Mouse (Mus musculus) right cerebral cortex, postnatal 25 days (tissue): ENCODE measurements around the gene Bcr.
A peak's percentile ranks its signal among the peaks of the same experiment; 100 is the strongest.
"Not testable (repeated sequence)": the region's sequence is repeated elsewhere in the genome, so short reads cannot be mapped to it uniquely, and the experiment has no call there.

Experiments used
- DNase-seq: peaks from one replicate; pipeline ENCODE4 v3.0.0; 2022

The Bcr gene

GRCm38 (mm10) chr10:75060217-75060842 lies at the start of gene Bcr:
TSS of gene Bcr (plus strand) at chr10:75060592.
- peak; percentile 83 for DNase-seq

GRCm38 (mm10) chr10:75010704-75011103 lies 49.7 kb upstream of the Bcr start:
- DNase-seq = no peak

- DNase-seq = no peak
These were observed 44.9 kb upstream of the Bcr start for GRCm38 (mm10) chr10:75015465-75015864.

- DNase-seq = no peak
These were observed 43.9 kb upstream of the Bcr start for GRCm38 (mm10) chr10:75016481-75016880.

GRCm38 (mm10) chr10:75020271-75020670 lies 40.1 kb upstream of the Bcr start:
- no peak for DNase-seq

DNA sequence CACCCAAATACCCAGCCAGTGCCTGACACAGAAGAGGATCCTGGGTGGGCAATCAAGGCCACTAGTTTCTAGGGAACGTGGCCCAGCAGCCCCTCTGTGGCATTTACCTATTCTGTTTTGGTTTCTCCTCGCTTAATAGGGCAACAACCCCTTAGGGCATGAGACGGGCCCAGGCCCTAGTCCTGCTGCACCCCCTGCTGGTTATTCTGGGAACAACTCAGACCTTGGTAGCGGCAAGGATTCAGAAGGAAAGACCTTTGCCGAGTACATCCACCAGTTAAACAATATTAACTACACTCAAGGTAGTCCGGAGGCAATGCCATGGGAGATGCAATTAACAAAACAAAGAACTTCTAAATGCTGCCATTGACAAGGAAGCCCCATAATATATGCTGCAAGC lies 39.3 kb upstream of the Bcr start:
- DNase-seq = peak; percentile 70

DNA sequence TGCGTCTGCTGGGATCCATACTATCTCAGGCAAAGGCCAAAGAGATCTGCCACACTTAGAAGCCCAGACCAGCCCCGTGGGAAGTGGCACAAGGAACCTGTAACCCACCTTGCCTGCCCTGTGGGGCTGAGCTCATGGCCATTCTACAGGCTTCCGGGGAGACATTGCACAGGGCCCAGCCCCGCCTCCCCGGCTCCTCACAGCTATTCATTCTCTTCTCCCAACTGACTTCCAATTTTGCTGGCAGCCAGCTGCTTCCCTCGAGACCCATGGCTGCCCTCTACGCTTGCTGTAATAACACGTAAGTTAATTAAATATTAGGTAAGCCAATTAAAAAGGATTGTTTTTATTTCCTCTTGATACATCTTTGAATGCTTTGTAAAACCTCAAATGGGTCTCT lies 33.9 kb upstream of the Bcr start:
- DNase-seq = no peak

DNA sequence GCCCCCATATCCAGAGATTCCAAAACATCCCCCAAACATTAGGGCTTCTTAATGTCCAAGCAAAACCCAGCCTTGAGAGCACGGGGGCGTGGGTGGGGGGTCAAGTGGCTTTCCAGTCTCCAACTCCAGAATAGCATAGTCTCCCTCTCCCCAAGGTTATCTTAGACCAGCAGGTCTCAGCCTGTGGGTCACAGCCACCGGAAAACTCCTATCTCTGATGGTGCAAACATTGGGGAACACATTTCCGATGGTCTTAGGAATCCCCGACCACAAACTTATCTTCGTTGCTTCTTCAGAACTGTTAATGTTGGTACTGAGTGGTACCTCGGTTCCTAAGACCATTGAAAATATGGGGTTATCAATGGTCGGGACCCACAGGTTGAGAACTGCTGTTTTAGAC lies 31.6 kb upstream of the Bcr start:
- DNase-seq = no peak

- no peak for DNase-seq
These were observed 30.7 kb upstream of the Bcr start for GRCm38 (mm10) chr10:75029677-75030076.

GRCm38 (mm10) chr10:75030234-75030633 lies 30.2 kb upstream of the Bcr start:
- no peak for DNase-seq

DNA sequence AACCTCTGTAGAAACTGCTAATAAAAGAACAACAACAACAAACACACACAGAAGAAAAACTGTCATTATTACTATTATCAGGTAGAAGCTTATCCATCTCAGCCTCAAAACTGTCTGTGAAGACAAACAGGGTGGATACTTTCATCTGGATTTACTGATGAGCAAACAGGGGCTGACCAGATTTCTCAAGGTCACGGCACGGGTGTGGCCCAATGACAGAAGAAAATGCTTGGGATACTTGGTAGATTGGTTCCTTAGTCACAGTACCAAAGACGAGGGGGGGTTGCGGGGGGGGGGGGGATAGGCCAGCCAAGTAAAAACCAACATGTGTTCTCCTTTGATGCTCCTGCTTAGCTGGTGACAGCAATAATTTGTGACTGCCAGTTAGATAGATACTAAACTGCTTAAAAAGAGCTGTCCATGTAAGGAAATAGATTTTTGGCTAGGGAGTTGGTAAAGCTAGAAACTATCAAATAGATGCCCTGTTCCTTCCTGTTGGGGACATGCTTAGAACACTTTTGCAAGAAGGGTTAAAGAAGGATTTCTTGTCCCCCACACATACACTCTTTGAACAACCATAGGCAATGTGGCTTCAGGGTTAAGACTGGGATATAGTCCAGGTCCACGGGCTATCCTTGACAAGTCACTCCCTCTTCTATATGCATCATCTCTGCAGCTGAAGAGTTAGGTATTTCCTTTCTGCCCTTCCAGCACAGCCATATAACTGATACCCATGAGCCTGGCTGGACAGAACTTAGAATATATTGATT lies 28.9 kb upstream of the Bcr start:
- DNase-seq = no peak

GRCm38 (mm10) chr10:75032395-75032794 lies 28.0 kb upstream of the Bcr start, which contains the start of gene Rsph14:
TSS of gene Rsph14 (minus strand) at chr10:75032586.
- DNase-seq = peak; percentile 80

DNA sequence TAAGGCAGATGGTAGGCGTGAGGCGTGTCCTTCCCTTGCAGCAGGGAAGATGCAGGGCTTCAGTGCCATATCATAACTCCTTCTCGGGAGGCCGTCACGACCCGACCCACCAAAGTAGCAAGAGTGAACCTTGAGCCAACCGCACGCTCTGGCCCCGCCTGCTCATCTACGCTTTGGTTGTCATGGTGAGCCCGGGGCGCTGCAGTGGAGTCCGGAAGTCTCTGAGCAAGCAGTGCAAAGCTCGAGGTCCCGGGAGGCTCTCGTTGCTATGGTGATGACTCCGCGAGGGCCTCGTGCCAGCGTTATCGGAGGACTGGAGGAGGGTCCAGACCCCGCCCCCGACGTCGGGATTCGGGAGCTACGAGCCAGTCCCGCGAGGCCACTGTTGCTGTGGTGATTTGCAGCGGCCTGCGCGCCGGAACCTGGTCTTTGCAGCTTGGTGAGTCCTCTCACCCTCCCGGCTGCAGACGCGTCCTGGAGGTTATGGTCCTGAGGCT lies 23.5 kb upstream of the Bcr start, which contains the start of gene Rab36:
Gene Rab36, plus strand, starts transcription at position 176 of the 497 bp plus-strand sequence.
- peak; percentile 90 for DNase-seq

- not testable (repeated sequence) for DNase-seq
These were observed 18.3 kb upstream of the Bcr start for GRCm38 (mm10) chr10:75042060-75042459.

DNA sequence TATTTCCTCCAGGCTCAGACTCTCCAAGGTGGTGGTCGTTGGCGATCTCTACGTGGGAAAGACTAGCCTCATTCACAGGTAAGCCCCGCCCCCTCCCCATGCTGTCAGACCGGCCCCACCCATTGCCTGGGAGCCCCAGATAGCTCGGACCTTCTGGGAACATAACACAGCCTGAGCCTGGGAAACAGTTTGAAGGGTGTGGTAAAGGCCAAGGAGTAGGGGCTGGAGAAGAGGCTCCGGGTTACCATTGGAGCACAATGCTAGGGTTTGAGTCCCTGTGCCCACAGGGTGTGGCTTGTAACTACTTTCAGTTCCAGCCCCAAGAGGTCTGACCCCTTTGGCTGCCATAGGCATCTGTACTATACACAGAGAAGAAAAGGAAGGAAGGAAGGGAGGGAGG lies 15.9 kb upstream of the Bcr start:
- DNase-seq = no peak

DNA sequence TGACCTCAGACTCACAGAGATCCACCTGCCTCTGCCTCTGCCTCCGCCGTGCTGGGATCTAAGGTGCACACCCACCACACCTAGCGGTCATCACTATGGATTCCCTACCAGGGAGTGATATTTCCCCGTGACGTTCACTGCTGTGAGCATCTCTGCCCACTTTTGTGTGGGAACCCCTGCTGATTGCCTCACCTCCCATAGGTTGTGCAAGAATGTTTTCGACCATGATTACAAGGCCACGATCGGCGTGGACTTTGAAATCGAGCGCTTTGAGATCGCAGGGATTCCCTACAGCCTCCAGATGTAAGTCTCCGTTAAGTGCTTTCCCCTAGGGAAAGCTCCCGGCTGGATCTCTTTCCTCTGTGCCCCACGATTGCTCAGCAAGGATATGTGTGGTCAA lies 14.6 kb upstream of the Bcr start:
- DNase-seq = no peak

- DNase-seq = no peak
These were observed 11.7 kb upstream of the Bcr start for GRCm38 (mm10) chr10:75048711-75049110.

- DNase-seq = no peak
These were observed 8.9 kb upstream of the Bcr start for GRCm38 (mm10) chr10:75051364-75052074.

DNA sequence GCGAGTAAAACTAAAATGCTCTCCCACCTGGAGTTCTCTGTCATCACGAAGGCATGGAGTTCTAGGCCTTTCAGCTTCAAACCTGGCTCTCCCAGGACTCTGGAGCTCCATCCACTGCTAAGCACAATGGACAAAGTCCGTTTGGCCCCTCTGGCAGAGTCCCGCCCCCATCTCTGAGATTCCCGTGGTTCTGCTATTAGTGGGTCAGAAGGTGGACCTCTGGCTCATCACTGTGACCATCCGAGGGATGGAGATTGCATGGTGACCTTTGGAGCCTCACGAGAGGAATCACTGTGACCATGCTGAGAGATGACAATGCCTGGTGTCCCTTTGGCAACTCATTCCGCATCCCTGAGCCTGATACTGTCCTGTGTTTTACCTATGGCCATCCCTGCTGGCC lies 7.5 kb upstream of the Bcr start:
- no peak for DNase-seq

DNA sequence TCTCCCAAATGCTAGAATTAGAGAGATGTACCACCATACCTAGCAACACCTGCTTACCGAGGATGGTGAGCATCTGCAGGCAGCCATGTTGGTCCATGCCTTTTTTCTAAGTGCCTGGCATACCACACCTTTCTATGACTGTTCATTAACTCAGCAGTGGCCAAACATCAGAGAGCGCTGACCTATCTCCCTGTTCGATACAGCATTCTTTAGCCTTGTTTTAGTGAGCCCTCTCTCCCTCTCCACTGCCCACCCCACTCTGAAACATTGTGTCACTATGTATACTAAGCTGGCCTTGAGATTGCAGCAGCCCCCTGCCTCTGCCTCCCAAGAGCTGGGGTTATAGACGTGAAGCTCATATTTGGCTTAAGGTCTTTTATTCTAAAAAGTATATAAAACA lies 6.7 kb upstream of the Bcr start:
- DNase-seq = no peak

DNA sequence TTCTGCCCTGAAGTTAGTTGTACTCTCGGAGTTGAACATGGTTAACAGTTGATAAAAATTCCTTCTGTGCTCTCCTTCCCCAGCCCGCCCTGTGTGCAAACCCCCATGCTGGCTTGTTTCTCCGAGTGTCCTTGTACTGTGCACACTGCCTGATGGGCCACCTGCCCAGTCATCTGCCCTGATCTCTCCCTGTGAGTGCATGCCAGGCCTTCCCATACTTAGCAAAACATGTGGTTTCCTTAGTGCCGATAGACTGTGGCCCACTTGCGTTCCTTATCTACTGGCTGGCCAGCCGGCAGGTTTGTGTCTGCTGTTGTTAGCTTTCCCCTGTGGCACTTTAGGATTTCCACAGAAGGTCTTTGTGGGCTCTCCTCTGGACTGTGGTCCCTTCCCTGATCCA lies 6.3 kb upstream of the Bcr start:
- DNase-seq = no peak

DNA sequence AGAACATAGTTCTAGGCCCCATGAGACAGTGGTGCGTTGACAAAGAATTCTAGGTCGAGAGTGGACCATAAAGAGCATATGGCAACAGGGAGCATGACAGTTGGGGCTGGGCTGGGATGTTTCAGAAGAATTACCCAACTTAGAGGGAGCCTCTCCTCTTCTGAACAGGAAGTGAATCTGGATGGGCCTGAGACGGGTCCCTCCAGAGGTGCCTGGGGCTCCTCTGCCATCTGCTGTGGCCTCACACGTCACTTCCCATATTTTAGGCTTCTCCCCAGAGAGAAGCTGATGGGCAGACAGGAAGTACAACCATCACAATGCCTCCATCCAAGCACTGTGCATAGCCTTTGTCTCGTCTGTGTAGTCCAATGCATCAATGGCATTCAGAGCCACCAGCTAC lies 4.7 kb upstream of the Bcr start:
- DNase-seq = no peak

- DNase-seq = no peak
These were observed 4.1 kb upstream of the Bcr start for GRCm38 (mm10) chr10:75056255-75056654.

DNA sequence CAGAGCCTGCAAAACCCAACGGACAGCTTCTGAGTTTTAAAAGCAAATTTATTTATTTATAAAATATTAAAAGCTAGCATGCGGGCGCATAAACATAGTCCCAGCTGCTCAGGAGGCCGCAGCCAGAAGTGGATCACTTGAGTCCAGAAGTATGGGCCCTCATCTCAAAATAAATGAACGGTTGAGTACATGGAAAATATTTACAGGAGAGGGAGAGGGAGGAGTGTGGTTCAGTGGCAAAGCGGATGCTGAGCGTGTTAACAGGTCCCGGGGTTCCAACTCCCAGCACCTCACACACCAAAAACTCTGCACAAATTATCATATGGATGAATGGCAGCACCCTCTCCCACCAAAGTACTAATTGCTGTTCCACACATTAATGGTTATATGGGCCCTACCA lies 2.1 kb upstream of the Bcr start:
- DNase-seq = no peak
